Mouse (Mus musculus) layer of hippocampus, postnatal 25 days (tissue): ENCODE measurements around the gene Cacna1c. TPM values are rescaled to one million over a fixed set of nuclear protein-coding genes. Genes with fewer than 3 reads are reported as not detected.

ENCODE experiments used
- DNase-seq, 2 experiments: peaks; one replicate each; pipeline ENCODE4 v3.0.0; 2022; ENCODE audit warnings: mixed read lengths in 2 of 2, low spot score in 1 of 2; ENCODE audit errors: extremely low spot score in 1 of 2
- total RNA-seq, 2 experiments: library from RNA; stranded (reverse); gene quantifications; 2 replicates each; pipeline ENCODE4 v1.2.3; 2021

Gene Cacna1c
- total RNA-seq, 2 experiments from 2014 or later = 69.0 to 86.7 TPM

- no peak for DNase-seq
Observed at GRCm38 (mm10) chr6:119105651-119106595, 90.3 kb downstream of the Cacna1c start.

DNA sequence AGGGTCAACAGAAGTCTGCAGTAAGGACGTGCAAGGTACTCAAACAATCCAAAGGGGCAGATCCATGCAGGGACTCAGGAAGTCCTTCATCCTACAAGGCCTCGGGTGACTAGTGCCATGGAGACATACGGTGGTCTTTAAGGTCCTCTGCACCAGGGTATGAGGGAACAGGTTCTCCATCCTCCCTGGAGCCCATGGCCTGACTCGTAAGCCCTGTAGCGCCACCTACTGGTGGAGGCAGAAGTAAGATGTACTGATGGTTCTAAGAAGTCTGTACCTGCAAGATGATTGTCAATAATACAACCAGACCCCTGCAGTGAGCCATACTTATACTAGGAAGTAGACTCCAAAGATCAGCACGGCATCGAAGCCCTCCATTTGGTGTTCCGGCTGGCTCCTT, 92.0 kb downstream of the Cacna1c start:
- DNase-seq = peak; percentile 80 to 97

DNA sequence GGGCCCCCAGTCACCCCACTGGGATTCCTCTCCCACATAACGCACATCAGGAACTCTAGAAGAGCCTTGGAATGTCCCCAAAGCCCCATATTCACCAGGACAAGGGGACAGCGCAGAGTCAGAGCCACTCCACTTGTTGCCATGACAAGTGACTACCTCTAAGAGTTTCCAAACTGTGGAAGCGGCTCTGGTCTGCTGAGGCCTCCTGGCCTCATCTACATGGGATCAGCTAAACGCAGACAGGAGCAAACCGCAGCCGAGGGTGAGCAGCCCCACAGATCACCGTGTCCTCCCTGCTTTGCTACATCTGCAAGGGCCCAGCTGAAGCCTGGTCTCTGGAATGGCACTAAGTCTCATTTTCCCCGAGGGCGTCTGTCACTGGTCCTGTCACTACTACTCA, 93.3 kb downstream of the Cacna1c start:
- no peak for DNase-seq

GRCm38 (mm10) chr6:119099333-119099732, 96.9 kb downstream of the Cacna1c start:
- no peak for DNase-seq

GRCm38 (mm10) chr6:119096481-119096880, 99.7 kb downstream of the Cacna1c start:
- no peak for DNase-seq

- no peak for DNase-seq
Observed at GRCm38 (mm10) chr6:119095081-119095480, 101.1 kb downstream of the Cacna1c start.

DNA sequence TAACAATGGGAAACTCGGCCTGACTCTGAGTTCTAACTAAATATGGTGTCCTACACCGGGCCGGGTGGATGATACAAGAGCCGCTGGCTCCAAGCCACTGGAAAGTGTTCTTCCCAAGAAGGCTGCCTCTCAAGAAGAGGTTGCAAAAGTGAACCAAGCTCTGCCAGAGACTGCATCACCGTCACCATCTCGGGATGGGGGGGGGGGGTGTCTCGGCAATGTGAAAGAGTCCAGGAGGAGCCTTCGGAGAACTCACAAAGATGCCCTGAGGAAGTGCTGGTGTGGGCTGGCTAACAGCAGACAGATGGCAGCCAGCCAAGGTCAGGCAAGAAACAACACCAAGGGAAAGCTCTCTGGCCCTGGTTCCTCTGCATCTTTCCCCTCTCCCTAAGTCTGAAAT, 107.0 kb downstream of the Cacna1c start:
- no peak for DNase-seq

DNA sequence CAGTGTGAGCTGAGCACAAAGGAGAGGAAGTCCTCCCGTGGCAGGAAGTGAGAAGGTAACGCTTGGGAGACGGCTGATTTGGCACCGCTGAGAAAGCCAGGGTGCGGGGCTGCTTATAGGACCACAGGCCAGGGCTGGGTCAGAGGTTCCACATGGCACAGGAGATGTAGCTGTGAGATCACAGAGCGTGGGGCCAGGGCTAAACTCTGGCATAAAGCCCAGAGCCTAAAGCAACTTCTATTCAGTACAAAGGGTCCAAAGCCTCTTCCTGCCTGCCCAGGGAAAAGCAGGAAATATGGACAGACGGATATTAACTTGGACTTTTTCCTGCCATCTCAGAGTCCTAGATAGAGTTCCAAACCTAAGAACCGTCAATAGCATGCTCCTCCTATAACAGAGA, 107.8 kb downstream of the Cacna1c start:
- no peak for DNase-seq

- DNase-seq = no peak
Observed at GRCm38 (mm10) chr6:119087919-119088318, 108.3 kb downstream of the Cacna1c start.

GRCm38 (mm10) chr6:119085789-119086188, 110.4 kb downstream of the Cacna1c start:
- no peak for DNase-seq

DNA sequence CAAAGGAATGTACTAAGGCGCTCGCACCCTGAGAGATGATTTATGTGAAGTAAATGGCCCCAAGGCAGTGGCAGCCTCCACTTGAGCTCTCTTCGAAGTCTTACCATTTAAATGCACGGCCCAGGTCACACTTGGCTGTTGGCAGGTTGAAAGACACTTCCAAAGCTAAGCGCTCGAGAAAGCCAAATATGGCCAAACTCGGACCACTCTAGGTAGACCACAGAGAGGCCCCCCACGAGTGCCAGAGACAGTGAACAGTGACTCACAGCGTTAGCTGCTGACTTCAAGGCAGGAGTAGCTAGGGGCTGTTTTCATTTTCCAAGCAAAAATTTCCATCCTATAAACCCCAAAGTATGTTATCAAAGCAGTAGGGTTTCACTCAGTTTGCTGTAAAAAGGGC, 111.7 kb downstream of the Cacna1c start:
- no peak for DNase-seq

DNA sequence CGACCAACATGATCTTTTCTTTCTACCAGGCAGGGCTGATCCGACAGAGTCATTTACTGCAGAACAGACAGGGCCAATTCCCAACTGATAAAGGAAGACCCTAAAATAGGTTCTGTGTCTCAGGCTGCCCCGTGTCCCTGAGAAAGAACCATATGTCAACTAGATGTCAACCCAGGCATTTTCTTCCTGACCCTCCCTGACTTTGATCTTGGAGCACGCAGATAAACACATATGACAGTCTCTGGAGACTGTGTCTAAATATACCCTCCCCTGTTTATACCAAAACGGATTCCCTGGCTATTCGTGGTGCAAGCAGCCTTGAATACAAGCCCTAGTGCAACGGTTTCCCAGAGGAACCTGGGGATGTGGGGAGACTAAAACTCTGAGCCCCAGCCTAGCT, 112.7 kb downstream of the Cacna1c start:
- no peak for DNase-seq

GRCm38 (mm10) chr6:119082662-119083061, 113.6 kb downstream of the Cacna1c start:
- DNase-seq = no peak

DNA sequence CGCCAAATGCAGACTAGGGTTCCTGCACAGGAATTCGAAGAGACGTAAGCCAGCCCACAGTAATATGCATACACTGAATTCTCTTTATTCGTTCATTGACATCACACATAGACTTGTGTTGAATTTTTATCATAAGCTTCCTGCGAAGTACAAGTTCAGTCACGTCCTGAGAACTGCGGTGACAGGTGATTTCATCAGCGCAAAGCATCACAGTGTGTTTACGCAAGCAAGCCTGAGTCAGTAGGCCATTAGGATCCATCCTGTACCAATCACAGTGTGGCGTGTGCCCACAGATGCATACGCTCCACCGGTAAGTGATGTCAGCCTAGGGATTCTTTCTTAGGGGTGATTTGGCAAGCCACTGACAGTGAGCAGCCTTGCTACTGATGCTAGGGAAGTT, 114.6 kb downstream of the Cacna1c start:
- DNase-seq = no peak

- no peak for DNase-seq
Observed at GRCm38 (mm10) chr6:119079626-119080025, 116.6 kb downstream of the Cacna1c start.

- DNase-seq = no peak
Observed at GRCm38 (mm10) chr6:119078912-119079311, 117.3 kb downstream of the Cacna1c start.

DNA sequence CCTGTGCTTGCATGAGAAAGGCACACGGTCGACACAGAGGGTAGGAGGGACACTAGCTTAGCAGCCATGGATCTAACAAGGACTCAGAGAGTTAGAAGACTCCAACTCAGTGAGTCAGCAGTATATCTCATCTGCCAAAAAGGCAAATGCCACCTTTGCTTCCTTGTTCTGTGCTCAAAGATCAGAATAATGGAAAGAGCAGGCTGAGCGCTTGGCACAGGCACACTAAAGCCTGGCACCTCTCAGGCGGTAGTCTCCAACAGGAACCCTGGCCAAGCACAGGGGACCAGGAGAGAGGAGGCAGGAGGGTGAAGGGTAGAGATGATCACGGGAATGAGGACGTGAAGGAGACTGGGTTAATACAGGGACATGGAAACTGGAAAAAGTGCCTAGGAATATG, 119.0 kb downstream of the Cacna1c start:
- no peak for DNase-seq

- no peak for DNase-seq
Observed at GRCm38 (mm10) chr6:119073419-119074071, 122.7 kb downstream of the Cacna1c start.

DNA sequence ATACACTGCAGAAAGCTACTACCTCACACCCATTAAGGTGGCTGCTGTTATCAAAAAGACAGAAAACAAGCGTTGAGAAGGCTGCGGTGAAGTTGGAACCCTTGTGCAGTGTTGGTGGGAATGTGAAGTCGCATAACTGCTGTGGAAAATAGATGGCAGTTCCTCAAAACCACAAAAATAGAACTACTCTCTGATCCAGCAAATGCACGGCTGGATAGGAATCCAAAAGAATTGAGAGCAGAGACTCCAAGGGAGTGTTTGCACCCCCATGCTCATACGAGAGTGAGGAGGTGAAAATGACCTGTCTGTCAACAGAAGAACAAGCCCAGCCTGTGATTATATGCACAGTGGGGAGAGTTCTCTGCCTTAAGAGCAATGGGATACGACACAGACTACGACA, 123.4 kb downstream of the Cacna1c start:
- no peak for DNase-seq

- DNase-seq = no peak
Observed at GRCm38 (mm10) chr6:119070771-119071170, 125.4 kb downstream of the Cacna1c start.

- no peak for DNase-seq
Observed at GRCm38 (mm10) chr6:119070351-119070750, 125.9 kb downstream of the Cacna1c start.

DNA sequence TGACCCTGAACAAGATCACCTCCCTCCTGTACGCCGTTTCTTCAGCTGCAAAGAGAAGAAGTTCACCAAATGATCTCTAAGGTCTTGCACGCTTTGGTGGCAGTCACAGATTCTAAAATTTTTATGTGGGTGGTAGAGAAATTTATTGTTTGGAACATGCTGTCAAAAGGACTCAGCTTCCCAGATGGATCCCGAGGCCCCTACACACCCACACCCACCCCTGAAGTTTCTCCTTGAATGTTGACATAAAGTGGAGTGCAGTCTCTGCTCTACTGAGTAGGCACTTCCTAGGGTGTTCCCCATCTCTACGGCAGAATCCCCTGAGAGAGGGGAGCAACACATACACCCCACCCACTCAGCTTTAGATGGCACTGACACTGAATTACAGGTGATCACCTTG, 127.1 kb downstream of the Cacna1c start:
- no peak for DNase-seq
